Mouse (Mus musculus) midbrain, embryonic 10.5 days (tissue): Measurements from ENCODE around the gene Larp4b. TPM values are rescaled to one million over a fixed set of nuclear protein-coding genes. Genes with fewer than 3 reads are reported as not detected.
A peak's percentile ranks its signal among the peaks of the same experiment; 100 is the strongest.
"Not testable (repeated sequence)": the region's sequence is repeated elsewhere in the genome, so short reads cannot be mapped to it uniquely, and the experiment has no call there.

ENCODE experiments used
- DNase-seq: peaks from one replicate; pipeline ENCODE4 v3.0.0-alpha.2; 2017; ENCODE audit warnings: low spot score
- H3K27ac ChIP-seq: fragments of 300-500 bp; sonication (generic); replicated peaks from 2 replicates; pipeline ENCODE4 v1.5.1; 2016; ENCODE audit warnings: mild to moderate bottlenecking
- H3K27me3 ChIP-seq: fragments of 300-500 bp; sonication (generic); 2 replicates; pipeline ENCODE4 v1.6.1; 2016; ENCODE audit warnings: low read depth, mild to moderate bottlenecking; ENCODE audit not compliant: poor library complexity, severe bottlenecking
- H3K36me3 ChIP-seq: fragments of 300-500 bp; sonication (generic); 2 replicates; pipeline ENCODE4 v1.6.1; 2016; ENCODE audit warnings: mild to moderate bottlenecking, moderate library complexity
- H3K4me1 ChIP-seq: fragments of 300-500 bp; sonication (generic); 2 replicates; pipeline ENCODE4 v1.6.1; 2016
- H3K4me3 ChIP-seq: fragments of 300-500 bp; sonication (generic); 2 replicates; pipeline ENCODE4 v1.5.1; 2016; ENCODE audit warnings: mild to moderate bottlenecking, moderate library complexity
- H3K9me3 ChIP-seq: fragments of 300-500 bp; sonication (generic); replicated peaks from 2 replicates; pipeline ENCODE4 v1.6.1; 2016; ENCODE audit warnings: mild to moderate bottlenecking
- WGBS: fragments of 180-500 bp; shearing (Covaris S2); methylation state at CpG from one replicate; pipeline ENCODE4 v1.1.7; 2016; 5-methylcytosine and 5-hydroxymethylcytosine counted together
- polyA plus RNA-seq: library from polyadenylated mRNA; unstranded; fragments of >200 nt; fragmentation: Nextera tagmentation; extraction: Ambion mirVana; gene quantifications from 2 replicates; pipeline ENCODE4 v1.2.1, GENCODE M21; 2016

Gene Larp4b
- 31.4 and 32.0 TPM in 2 replicates for polyA plus RNA-seq

- Histone ChIP-seq H3K36me3 (no peaks in the 10 kb centered on the region), H3K27ac (peak within 1 kb of the TSS; percentile 93), H3K27me3 (no peaks in the 10 kb centered on the region), H3K4me1 (peaks cover 27% of the 10 kb centered on the region), H3K9me3 (no peaks in the 10 kb centered on the region), H3K4me3 (peak within 1 kb of the TSS; percentile 100)
- under 1% methylated on average over 89 of the region's 92 CpGs for WGBS
- peak; percentile 98 for DNase-seq
These were observed at the start of gene Larp4b for GRCm38 (mm10) chr13:9093316-9094155. Gene Larp4b (plus strand): TSS chr13:9093881.

DNA sequence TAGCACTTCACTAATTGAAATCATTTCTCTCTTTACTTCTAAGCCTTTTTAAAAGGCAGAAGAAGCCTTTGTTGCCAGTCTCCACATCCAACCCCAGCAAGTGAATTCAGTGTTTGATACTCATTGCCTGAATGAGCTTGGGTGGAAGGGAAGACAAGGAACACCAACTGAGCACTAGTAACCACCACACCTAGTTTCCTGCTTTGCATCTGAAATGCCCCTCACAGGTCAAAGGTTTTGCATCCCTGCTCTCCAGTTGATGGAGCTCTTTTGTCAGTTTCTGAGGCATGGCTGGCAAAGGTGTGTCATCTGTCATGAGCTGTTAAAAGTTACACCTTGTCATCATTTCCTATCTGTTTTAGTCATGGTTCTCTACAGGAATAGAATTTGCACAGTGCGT, 49.0 kb upstream of the Larp4b start:
- H3K27ac ChIP-seq = no peak overlapping the region
- H3K9me3 ChIP-seq = 0 out of 2 replicates have a peak, but pooled peaks cover 5% of the 10 kb centered on the region
- no peak overlapping the region for H3K4me3 ChIP-seq
- no peaks in the 10 kb centered on the region for H3K4me1 ChIP-seq
- H3K36me3 ChIP-seq = no peaks in the 10 kb centered on the region
- DNase-seq = no peak
- H3K27me3 ChIP-seq = no peaks in the 10 kb centered on the region
- WGBS = 98% methylated on average over 1 of the region's 1 CpGs

GRCm38 (mm10) chr13:9052049-9052691, 41.5 kb upstream of the Larp4b start:
- WGBS = 68% methylated on average over 10 of the region's 10 CpGs
- H3K27me3 ChIP-seq = not testable (repeated sequence)

DNA sequence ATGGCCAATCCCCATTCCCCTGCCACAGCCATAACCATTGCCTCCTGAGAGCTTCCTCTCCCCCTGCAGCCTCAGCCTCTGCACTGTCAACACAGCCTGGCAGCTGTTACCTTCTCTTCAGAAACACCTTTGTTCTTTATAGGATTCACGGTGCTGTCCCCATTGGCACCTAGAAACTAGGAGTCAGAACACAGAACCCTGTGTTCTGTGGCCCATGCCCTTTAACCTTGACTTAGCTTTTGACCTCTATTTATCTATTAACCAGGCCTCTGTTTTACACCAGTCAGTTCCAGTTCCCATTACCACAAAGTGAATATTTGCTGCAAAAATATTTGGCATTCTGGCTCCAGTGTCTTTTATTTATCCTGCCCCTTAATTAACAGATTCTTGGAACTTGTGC, 36.4 kb upstream of the Larp4b start:
- Histone ChIP-seq H3K27ac (no peak overlapping the region), H3K9me3 (no peaks in the 10 kb centered on the region), H3K4me3 (no peak overlapping the region), H3K36me3 (no peaks in the 10 kb centered on the region), H3K4me1 (peaks cover 6% of the 10 kb centered on the region; the same call in 1 of the 2 replicates), H3K27me3 (no peaks in the 10 kb centered on the region)
- 74% methylated on average over 1 of the region's 1 CpGs for WGBS
- no peak for DNase-seq

More at GRCm38 (mm10) chr13:9052049-9052691, 41.5 kb upstream of the Larp4b start:
- H3K27ac ChIP-seq, DNase-seq, H3K9me3 ChIP-seq, H3K4me3 ChIP-seq, H3K4me1 ChIP-seq, H3K36me3 ChIP-seq: not testable (repeated sequence)

- Histone ChIP-seq H3K4me3 (no peak overlapping the region), H3K36me3 (no peaks in the 10 kb centered on the region), H3K9me3 (no peaks in the 10 kb centered on the region), H3K27ac (no peak overlapping the region), H3K27me3 (no peaks in the 10 kb centered on the region), H3K4me1 (peaks cover 6% of the 10 kb centered on the region; the same call in 1 of the 2 replicates)
- WGBS = 91% methylated on average over 4 of the region's 4 CpGs
- DNase-seq = no peak
These were observed 35.0 kb upstream of the Larp4b start for GRCm38 (mm10) chr13:9058706-9059105.

DNA sequence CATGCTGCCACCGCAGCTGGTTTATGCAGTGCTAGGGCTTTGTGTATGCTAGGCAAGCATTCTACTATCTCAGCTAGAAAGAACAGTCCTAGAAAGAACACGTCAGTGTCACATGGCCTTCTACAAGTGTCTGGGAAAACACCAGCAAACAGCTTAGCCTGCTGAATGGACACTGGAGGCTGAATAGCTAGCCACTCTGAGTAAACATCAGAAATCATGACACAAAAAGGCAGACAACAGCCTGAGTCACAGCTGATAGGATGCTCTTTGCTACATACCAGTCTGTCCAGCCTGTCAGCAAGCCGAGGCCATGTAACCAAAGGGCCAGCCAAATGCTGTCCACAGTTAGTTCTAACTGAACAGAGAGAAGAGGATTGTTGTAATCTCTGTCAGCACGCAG, 32.3 kb upstream of the Larp4b start:
- no peak overlapping the region for H3K27ac ChIP-seq
- 69% methylated on average over 4 of the region's 4 CpGs for WGBS
- H3K4me1 ChIP-seq = peaks cover 12% of the 10 kb centered on the region
- no peaks in the 10 kb centered on the region for H3K27me3 ChIP-seq
- H3K4me3 ChIP-seq = no peak overlapping the region
- no peaks in the 10 kb centered on the region for H3K9me3 ChIP-seq
- no peak for DNase-seq
- H3K36me3 ChIP-seq = no peaks in the 10 kb centered on the region

GRCm38 (mm10) chr13:9064196-9064595, 29.5 kb upstream of the Larp4b start:
- Histone ChIP-seq H3K27me3 (no peaks in the 10 kb centered on the region), H3K4me1 (peaks cover 12% of the 10 kb centered on the region), H3K36me3 (no peaks in the 10 kb centered on the region), H3K9me3 (no peaks in the 10 kb centered on the region), H3K27ac (no peak overlapping the region), H3K4me3 (no peak overlapping the region)
- no peak for DNase-seq
- WGBS = 87% methylated on average over 2 of the region's 2 CpGs

GRCm38 (mm10) chr13:9066107-9066506, 27.6 kb upstream of the Larp4b start:
- DNase-seq = no peak
- 78% methylated on average over 5 of the region's 5 CpGs for WGBS
- Histone ChIP-seq H3K4me3 (no peak overlapping the region), H3K9me3 (no peaks in the 10 kb centered on the region), H3K36me3 (no peaks in the 10 kb centered on the region), H3K27ac (no peak overlapping the region), H3K27me3 (no peaks in the 10 kb centered on the region), H3K4me1 (peaks cover 12% of the 10 kb centered on the region)

DNA sequence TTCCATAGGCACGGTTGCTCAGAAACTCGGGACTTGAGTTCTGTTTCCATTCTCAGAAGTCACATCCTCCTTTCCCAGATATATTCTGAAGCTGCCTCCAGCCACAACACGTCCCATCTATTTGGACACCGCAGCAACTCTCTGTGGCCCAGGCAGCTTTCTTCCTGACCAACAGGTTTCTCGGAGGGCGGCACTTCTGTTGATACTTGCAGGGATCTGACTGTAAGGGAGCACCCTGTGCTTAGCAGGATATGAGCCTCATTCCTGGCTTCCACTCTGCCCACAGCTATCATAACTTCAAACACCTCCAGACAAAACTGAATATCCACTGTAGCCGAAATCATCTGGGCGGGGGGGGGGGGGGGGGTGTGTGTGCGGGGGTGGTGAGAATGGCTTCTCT, 22.7 kb upstream of the Larp4b start:
- Histone ChIP-seq H3K27ac (no peak overlapping the region), H3K4me3 (no peak overlapping the region), H3K9me3 (no peaks in the 10 kb centered on the region), H3K4me1 (peaks cover 3% of the 10 kb centered on the region), H3K27me3 (no peaks in the 10 kb centered on the region), H3K36me3 (no peaks in the 10 kb centered on the region)
- WGBS = 82% methylated on average over 9 of the region's 9 CpGs
- DNase-seq = no peak

- H3K27me3 ChIP-seq = no peaks in the 10 kb centered on the region
- DNase-seq = no peak
- 71% methylated on average over 4 of the region's 4 CpGs for WGBS
- no peaks in the 10 kb centered on the region for H3K36me3 ChIP-seq
- H3K4me1 ChIP-seq = no peaks in the 10 kb centered on the region
- H3K27ac ChIP-seq = no peak overlapping the region
- H3K9me3 ChIP-seq = no peaks in the 10 kb centered on the region
- no peak overlapping the region for H3K4me3 ChIP-seq
These were observed 19.9 kb upstream of the Larp4b start for GRCm38 (mm10) chr13:9073818-9074217.

DNA sequence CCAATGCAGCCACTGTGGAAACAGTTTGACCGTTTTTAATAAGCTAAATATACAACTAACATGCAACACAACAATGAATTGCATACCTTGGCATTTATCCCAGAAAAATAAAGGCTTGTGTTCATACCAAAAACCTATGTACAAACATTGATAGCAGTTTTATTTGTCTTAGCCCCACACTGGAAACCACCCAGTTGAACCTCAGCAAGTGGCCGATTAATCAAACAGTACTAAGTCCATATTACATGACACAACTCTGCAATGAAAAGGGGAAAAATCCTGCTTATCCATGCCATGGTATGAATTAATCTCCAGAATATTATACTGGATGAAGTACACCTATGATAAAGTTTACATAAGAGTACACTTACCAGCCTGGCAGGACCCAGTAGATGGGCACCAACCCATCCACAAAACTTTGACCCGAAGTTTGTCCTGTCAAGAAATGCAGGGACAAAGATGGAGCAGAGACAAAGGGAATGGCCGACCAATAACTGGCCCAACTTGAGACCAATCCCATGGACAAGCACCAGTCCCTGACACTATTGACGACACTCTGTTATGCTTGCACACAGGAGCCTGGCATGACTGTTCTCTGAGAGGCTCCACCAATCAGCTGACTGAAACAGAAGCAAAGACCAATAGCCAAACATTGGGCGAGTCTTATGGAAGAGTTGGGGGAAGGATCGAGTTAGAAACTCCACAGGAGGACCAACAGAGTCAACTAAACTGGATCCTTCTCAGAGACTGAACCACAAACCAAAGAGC, 17.7 kb upstream of the Larp4b start:
- H3K9me3 ChIP-seq = no peaks in the 10 kb centered on the region
- no peak overlapping the region for H3K27ac ChIP-seq
- H3K27me3 ChIP-seq = no peaks in the 10 kb centered on the region
- H3K36me3 ChIP-seq = no peaks in the 10 kb centered on the region
- no peak for DNase-seq
- H3K4me3 ChIP-seq = no peak overlapping the region
- H3K4me1 ChIP-seq = no peaks in the 10 kb centered on the region
- 82% methylated on average over 7 of the region's 7 CpGs for WGBS

DNA sequence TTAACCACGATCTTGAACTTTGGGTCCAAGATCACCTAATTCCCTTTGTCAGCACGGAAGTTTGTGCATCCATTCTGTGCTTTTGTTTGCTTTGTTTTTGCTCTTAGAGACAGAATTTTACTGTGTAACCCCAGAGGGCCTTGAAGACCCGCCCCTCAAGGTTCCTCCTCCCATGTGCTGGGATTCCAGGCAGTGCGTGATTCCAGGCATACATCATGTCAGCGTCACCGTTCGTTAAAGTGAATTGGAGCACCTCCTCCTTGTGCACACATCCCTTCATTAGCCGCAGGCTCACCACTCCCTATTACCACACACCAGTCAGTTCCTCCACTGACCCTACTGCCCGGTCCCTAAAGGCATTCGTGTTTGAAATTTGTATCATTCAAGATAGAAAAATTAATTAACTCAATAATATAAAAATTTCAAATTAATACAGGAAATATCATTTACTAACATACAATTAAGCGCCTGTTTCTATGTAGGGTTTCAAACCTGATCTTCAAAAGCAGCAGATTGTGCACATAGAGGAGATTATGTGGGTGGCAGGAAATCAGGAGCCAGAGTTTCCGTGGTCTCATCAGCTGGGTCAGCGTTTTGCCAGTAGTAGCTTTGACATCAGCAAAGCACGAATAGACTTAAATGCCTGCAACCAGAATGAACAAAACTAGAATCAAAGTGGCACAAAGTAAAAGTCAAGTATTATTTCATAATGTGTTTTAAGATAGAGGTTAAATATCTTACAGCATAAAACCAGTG, 11.4 kb upstream of the Larp4b start:
- H3K36me3 ChIP-seq = no peaks in the 10 kb centered on the region
- no peaks in the 10 kb centered on the region for H3K4me1 ChIP-seq
- no peak overlapping the region for H3K27ac ChIP-seq
- no peaks in the 10 kb centered on the region for H3K9me3 ChIP-seq
- no peak for DNase-seq
- H3K27me3 ChIP-seq = no peaks in the 10 kb centered on the region
- H3K4me3 ChIP-seq = no peak overlapping the region
- WGBS = 84% methylated on average over 14 of the region's 14 CpGs
